Mouse (Mus musculus) kidney, embryonic 16.5 days (tissue): ENCODE results near the gene Hfe. TPM values are rescaled to one million over a fixed set of nuclear protein-coding genes. Genes with fewer than 3 reads are reported as not detected.

Experiments used
- ATAC-seq: fragments of 200-750 bp; cut with Nextera tagmentation; 2 replicates; pipeline ENCODE4 v1.8.0; 2017; ENCODE audit warnings: moderate TSS enrichment; ENCODE audit not compliant: low FRiP score, low TSS enrichment
- H3K27ac ChIP-seq: fragments of 300-500 bp; sonication (generic); 2 replicates; pipeline ENCODE4 v1.5.1; 2014; ENCODE audit warnings: low read length
- H3K27me3 ChIP-seq: fragments of 300-500 bp; sonication (generic); 2 replicates; pipeline ENCODE4 v1.6.1; 2014; ENCODE audit warnings: low read length, control low read depth, mixed read lengths; ENCODE audit not compliant: insufficient read depth
- H3K36me3 ChIP-seq: fragments of 300-500 bp; sonication (generic); 2 replicates; pipeline ENCODE4 v1.6.1; 2014; ENCODE audit warnings: low read length, control low read depth, mixed read lengths; ENCODE audit not compliant: insufficient read depth
- H3K4me1 ChIP-seq: fragments of 300-500 bp; sonication (generic); 2 replicates; pipeline ENCODE4 v1.6.1; 2014; ENCODE audit warnings: low read length, control low read depth, mixed read lengths; ENCODE audit not compliant: insufficient read depth
- H3K4me2 ChIP-seq: fragments of 300-500 bp; sonication (generic); replicated peaks from 2 replicates; pipeline ENCODE4 v1.6.1; 2014; ENCODE audit warnings: low read depth, low read length
- H3K4me3 ChIP-seq: fragments of 300-500 bp; sonication (generic); 2 replicates; pipeline ENCODE4 v1.5.1; 2014; ENCODE audit warnings: mild to moderate bottlenecking, low read length
- H3K9ac ChIP-seq: fragments of 300-500 bp; sonication (generic); replicated peaks from 2 replicates; pipeline ENCODE4 v1.6.1; 2014; ENCODE audit warnings: low read length
- H3K9me3 ChIP-seq: fragments of 300-500 bp; sonication (generic); 2 replicates; pipeline ENCODE4 v1.6.1; 2016; ENCODE audit warnings: low read length, control low read depth
- WGBS: fragments of 180-500 bp; shearing (Covaris S2); extraction: QIAGEN DNeasy Blood & Tissue Kit; methylation state at CpG from one replicate; pipeline ENCODE4 v1.1.7; 2014; 5-methylcytosine and 5-hydroxymethylcytosine counted together
- polyA plus RNA-seq: library from polyadenylated mRNA; unstranded; fragments of >200 nt; fragmentation: Nextera tagmentation; extraction: Ambion mirVana; gene quantifications from 2 replicates; pipeline ENCODE4 v1.2.1, GENCODE M21; 2015

The Hfe gene
- 9.3 and 9.4 TPM in 2 replicates for polyA plus RNA-seq

GRCm38 (mm10) chr13:23710374-23711089 lies at the start of gene Hfe:
TSS of gene Hfe (minus strand) at chr13:23710854.
- Histone ChIP-seq H3K9me3 (no peaks in the 10 kb centered on the region), H3K4me3 (peak within 1 kb of the TSS; percentile 50), H3K27ac (no peak within 1 kb of the TSS; the same call in 1 of the 2 replicates), H3K36me3 (no peaks in the 10 kb centered on the region), H3K4me2 (peak within 1 kb of the TSS; percentile 69), H3K27me3 (no peaks in the 10 kb centered on the region), H3K9ac (peak within 1 kb of the TSS; percentile 67), H3K4me1 (peaks cover 7% of the 10 kb centered on the region; the same call in 1 of the 2 replicates)
- ATAC-seq, result peak; percentile 78
- 1% methylated on average over 17 of the region's 17 CpGs for WGBS

GRCm38 (mm10) chr13:23759916-23760239 lies 49.2 kb upstream of the Hfe start:
- peak overlapping the region; percentile 83 for H3K9ac ChIP-seq
- ATAC-seq, result no peak
- H3K4me3 ChIP-seq, result peak overlapping the region; percentile 70
- peaks cover 31% of the 10 kb centered on the region for H3K4me1 ChIP-seq
- H3K4me2 ChIP-seq, result peak overlapping the region; percentile 90
- H3K9me3 ChIP-seq, result no peaks in the 10 kb centered on the region
- H3K27ac ChIP-seq, result peak overlapping the region; percentile 99
- H3K27me3 ChIP-seq, result no peaks in the 10 kb centered on the region
- H3K36me3 ChIP-seq, result no peaks in the 10 kb centered on the region
- WGBS, result 81% methylated on average over 1 of the region's 1 CpGs

- no peak for ATAC-seq
- Histone ChIP-seq H3K9ac (no peak overlapping the region), H3K4me1 (peaks cover 28% of the 10 kb centered on the region), H3K27me3 (no peaks in the 10 kb centered on the region), H3K27ac (no peak overlapping the region), H3K9me3 (no peaks in the 10 kb centered on the region), H3K36me3 (no peaks in the 10 kb centered on the region), H3K4me2 (no peak overlapping the region), H3K4me3 (no peak overlapping the region)
- 67% methylated on average over 3 of the region's 3 CpGs for WGBS
Observed at GRCm38 (mm10) chr13:23759251-23759771, 48.7 kb upstream of the Hfe start.

- H3K4me1 ChIP-seq, result peaks cover 18% of the 10 kb centered on the region
- 36% methylated on average over 3 of the region's 3 CpGs for WGBS
- no peak for ATAC-seq
- no peak overlapping the region for H3K4me3 ChIP-seq
- no peaks in the 10 kb centered on the region for H3K9me3 ChIP-seq
- H3K4me2 ChIP-seq, result 0 out of 2 replicates have a peak overlapping the region, but pooled peaks have one; percentile 31
- H3K27me3 ChIP-seq, result no peaks in the 10 kb centered on the region
- H3K9ac ChIP-seq, result no peak overlapping the region
- 0 out of 2 replicates have a peak overlapping the region, but pooled peaks have one; percentile 46 for H3K27ac ChIP-seq
- no peaks in the 10 kb centered on the region for H3K36me3 ChIP-seq
Observed at GRCm38 (mm10) chr13:23757921-23758320, 47.3 kb upstream of the Hfe start.

- peak overlapping the region; percentile 97 for H3K27ac ChIP-seq
- H3K4me3 ChIP-seq, result peak overlapping the region; percentile 51
- H3K4me2 ChIP-seq, result peak overlapping the region; percentile 77
- no peaks in the 10 kb centered on the region for H3K36me3 ChIP-seq
- H3K27me3 ChIP-seq, result no peaks in the 10 kb centered on the region
- no peaks in the 10 kb centered on the region for H3K9me3 ChIP-seq
- ATAC-seq, result no peak; the same call in none of the 2 replicates
- WGBS, result 1% methylated on average over 17 of the region's 23 CpGs
- H3K9ac ChIP-seq, result peak overlapping the region; percentile 77
- H3K4me1 ChIP-seq, result peaks cover 15% of the 10 kb centered on the region
Observed at GRCm38 (mm10) chr13:23757211-23757773, 46.6 kb upstream of the Hfe start.

GRCm38 (mm10) chr13:23756790-23757189 lies 46.1 kb upstream of the Hfe start, which contains the start of gene Hist1h4b:
TSS of gene Hist1h4b (plus strand) at chr13:23757013.
- Histone ChIP-seq H3K4me2 (peak within 1 kb of the TSS; percentile 77), H3K4me1 (peaks cover 15% of the 10 kb centered on the region), H3K27ac (peak within 1 kb of the TSS; percentile 97), H3K9me3 (no peaks in the 10 kb centered on the region), H3K36me3 (no peaks in the 10 kb centered on the region), H3K27me3 (no peaks in the 10 kb centered on the region), H3K4me3 (peak within 1 kb of the TSS; percentile 51), H3K9ac (peak within 1 kb of the TSS; percentile 77)
- WGBS, result under 1% methylated on average over 17 of the region's 22 CpGs
- ATAC-seq, result peak; percentile 83

- H3K9me3 ChIP-seq, result no peaks in the 10 kb centered on the region
- ATAC-seq, result no peak
- no peak overlapping the region for H3K9ac ChIP-seq
- H3K4me2 ChIP-seq, result no peak overlapping the region
- no peak overlapping the region for H3K4me3 ChIP-seq
- peaks cover 9% of the 10 kb centered on the region for H3K4me1 ChIP-seq
- H3K27me3 ChIP-seq, result no peaks in the 10 kb centered on the region
- H3K27ac ChIP-seq, result no peak overlapping the region
- no peaks in the 10 kb centered on the region for H3K36me3 ChIP-seq
Observed at GRCm38 (mm10) chr13:23755000-23755399, 44.3 kb upstream of the Hfe start.

GRCm38 (mm10) chr13:23753314-23754078 lies 42.8 kb upstream of the Hfe start:
- H3K4me3 ChIP-seq, result no peak overlapping the region
- H3K4me1 ChIP-seq, result peaks cover 6% of the 10 kb centered on the region
- H3K9ac ChIP-seq, result no peak overlapping the region
- no peaks in the 10 kb centered on the region for H3K36me3 ChIP-seq
- H3K27ac ChIP-seq, result peak overlapping the region; percentile 28
- no peak for ATAC-seq
- no peaks in the 10 kb centered on the region for H3K27me3 ChIP-seq
- H3K4me2 ChIP-seq, result peak overlapping the region; percentile 55
- WGBS, result 60% methylated on average over 4 of the region's 4 CpGs
- H3K9me3 ChIP-seq, result no peaks in the 10 kb centered on the region

GRCm38 (mm10) chr13:23752742-23753172 lies 42.1 kb upstream of the Hfe start:
- H3K27me3 ChIP-seq, result no peaks in the 10 kb centered on the region
- ATAC-seq, result no peak
- H3K4me3 ChIP-seq, result peak overlapping the region; percentile 47
- H3K27ac ChIP-seq, result peak overlapping the region; percentile 92
- no peaks in the 10 kb centered on the region for H3K9me3 ChIP-seq
- H3K4me1 ChIP-seq, result peaks cover 9% of the 10 kb centered on the region
- H3K9ac ChIP-seq, result peak overlapping the region; percentile 72
- H3K4me2 ChIP-seq, result peak overlapping the region; percentile 55
- no peaks in the 10 kb centered on the region for H3K36me3 ChIP-seq
- WGBS, result 6% methylated on average over 6 of the region's 6 CpGs
